Mouse (Mus musculus): ENCODE data around the gene Pkm. TPM values are rescaled to one million over a fixed set of nuclear protein-coding genes. Genes with fewer than 3 reads are reported as not detected.

Pkm gene
- polyA plus RNA-seq, 1 experiment from 2014 or later, result 1,041 TPM

DNA sequence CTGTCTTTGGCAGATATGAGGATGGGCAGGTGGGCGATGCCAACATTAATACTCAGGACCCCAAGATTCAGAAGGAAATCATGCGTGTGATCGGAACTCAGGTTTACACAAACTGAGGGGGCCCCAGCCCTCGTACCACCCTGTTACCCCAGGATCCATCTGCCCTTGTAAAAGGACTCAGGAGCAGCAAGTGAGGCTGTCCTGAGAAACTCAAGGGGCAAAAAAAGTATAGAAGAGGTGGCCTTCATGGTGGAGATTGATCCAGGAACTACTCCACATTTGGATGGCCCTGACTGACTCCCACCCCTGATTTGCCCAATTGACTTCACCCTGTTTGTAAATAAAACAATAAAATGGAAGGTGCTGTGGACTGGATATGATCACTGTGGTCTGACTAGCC lies 6.3 kb upstream of the Pkm start:
- DNase-seq, result no peak
- no peaks in the 10 kb centered on the region for H3K27me3 ChIP-seq (ENCODE audit: control insufficient read depth, insufficient read depth, low read length)

DNA sequence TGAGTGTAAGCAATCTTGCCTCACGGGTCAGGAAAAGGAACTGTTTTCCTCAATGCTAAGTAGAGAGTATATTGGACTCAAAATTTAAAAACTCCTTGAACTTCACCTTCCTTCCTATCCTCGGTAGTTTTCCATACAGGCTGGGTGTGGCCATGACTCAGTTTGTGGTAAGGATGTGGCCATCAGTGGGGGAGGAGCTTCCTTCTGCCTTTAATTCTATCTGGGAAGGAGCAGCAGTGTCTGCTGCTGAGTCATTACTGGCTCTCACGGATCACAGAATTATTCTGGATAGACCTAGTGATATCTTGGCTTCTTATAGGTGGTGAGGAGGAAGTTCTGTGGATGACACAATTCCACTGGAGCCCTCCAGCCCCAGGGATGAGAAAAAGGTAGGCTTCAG lies 2.8 kb upstream of the Pkm start:
- Histone ChIP-seq H3K9ac (replicated peaks; ENCODE audit: low read length) (no peak overlapping the region), H3K27ac (replicated peaks; ENCODE audit: low read depth, low read length) (no peak overlapping the region), H3K4me1 (ENCODE audit: control insufficient read depth, insufficient read depth, low read length) (peaks cover 8% of the 10 kb centered on the region), H3K27me3 (ENCODE audit: control insufficient read depth, insufficient read depth, low read length) (no peaks in the 10 kb centered on the region), H3K4me3 (replicated peaks; ENCODE audit: low read depth, low read length) (no peak overlapping the region), H3K4me2 (ENCODE audit: low read length) (no peak overlapping the region), H3K36me3 (ENCODE audit: control insufficient read depth, insufficient read depth, low read length) (peaks cover 39% of the 10 kb centered on the region), H3K9me3 (ENCODE audit: control insufficient read depth, low read length) (no peaks in the 10 kb centered on the region)
- no peak for ATAC-seq (ENCODE audit: low FRiP score, low TSS enrichment)
- 46% methylated on average over 3 of the region's 3 CpGs for whole genome bisulfite sequencing
- no peak for DNase-seq

More for the DNA sequence above, 6.3 kb upstream of the Pkm start:
- Histone ChIP-seq H3K4me2 (ENCODE audit: low read length) (no peak overlapping the region), H3K4me1 (ENCODE audit: control insufficient read depth, insufficient read depth, low read length) (no peaks in the 10 kb centered on the region), H3K4me3 (replicated peaks; ENCODE audit: low read depth, low read length) (no peak overlapping the region), H3K9me3 (ENCODE audit: control insufficient read depth, low read length) (no peaks in the 10 kb centered on the region), H3K27ac (replicated peaks; ENCODE audit: low read depth, low read length) (no peak overlapping the region), H3K9ac (replicated peaks; ENCODE audit: low read length) (no peak overlapping the region), H3K36me3 (ENCODE audit: control insufficient read depth, insufficient read depth, low read length) (peaks cover 65% of the 10 kb centered on the region)
- ATAC-seq (ENCODE audit: low FRiP score, low TSS enrichment), result no peak
- 96% methylated on average over 4 of the region's 4 CpGs for WGBS

DNA sequence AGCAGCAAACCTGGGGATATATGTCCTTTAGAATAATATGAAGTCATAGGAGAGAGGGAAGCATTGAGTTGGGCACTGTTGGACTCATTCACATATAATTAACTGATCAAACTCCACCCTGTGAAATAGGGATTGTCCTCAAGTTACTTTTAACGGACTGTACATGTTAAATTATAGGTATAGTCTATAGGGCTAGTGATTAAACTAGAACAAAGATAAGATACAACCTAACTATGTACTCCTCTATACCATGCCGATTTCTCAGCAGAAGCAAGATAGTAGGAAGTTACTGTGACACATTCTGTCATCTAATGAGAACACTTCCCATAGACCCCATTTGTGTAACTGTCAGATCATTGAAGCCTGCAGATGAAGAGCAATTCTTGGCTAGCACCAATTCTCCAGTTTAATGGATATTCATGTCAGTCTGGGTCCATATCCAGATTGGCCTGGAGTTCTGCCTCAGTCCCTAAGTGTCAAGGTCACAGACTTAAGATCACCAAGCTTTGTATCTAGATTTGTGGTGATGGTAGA lies 1.7 kb upstream of the Pkm start:
- 93% methylated on average over 2 of the region's 2 CpGs for WGBS

DNA sequence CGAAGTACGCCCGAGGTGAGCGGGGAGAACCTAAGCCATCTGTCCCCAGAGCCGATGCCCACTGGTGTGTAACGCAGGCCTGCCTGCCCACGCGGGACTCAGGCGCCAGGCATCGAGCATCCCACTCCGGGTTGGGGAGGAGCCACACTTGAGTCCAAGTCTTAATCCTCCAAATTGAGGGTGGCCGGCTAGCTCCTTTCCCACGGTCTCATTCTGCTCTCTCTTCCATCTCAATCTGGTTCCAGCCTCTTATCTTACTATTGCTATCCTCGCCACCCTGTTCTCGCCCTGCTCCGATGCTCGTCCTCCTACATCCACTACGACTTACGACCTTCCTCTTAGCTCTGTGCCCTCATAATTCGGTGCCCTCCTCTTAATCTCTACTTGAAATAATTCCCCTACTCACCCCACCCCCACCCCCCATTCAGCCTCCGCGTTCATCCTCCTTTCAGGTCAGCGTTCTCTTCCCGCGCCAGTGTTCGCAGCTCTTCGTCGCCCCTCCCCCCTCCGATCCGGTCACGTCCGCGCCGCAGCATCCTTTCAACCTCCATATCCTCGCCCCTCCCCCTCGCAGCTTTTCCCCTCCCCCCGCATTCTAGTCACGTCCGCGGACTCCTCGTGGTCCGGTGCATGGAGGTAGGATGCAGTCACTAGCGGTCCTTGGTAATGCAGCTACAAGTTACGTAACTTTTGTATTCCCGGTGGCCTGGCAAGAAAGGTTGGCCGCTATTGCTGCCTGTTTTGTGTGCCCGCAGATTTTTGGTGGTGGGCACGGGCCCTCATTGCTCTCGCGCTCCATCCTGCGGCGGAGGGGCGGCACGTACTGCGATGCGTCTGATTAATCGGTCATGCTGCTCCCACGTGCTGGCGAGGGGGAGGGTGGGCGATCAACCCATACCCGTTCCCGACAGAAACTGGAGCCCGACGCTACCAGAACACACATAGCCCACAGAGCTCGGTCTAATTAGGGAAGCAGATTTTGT lies 758 bp downstream of the Pkm start:
- H3K4me2 ChIP-seq (ENCODE audit: low read length), result peak overlapping the region; percentile 62
- under 1% methylated on average over 65 of the region's 65 CpGs for WGBS
- peaks cover 16% of the 10 kb centered on the region for H3K36me3 ChIP-seq (ENCODE audit: control insufficient read depth, insufficient read depth, low read length)
- peak overlapping the region; percentile 98 for H3K27ac ChIP-seq (replicated peaks; ENCODE audit: low read depth, low read length)
- H3K9ac ChIP-seq (replicated peaks; ENCODE audit: low read length), result peak overlapping the region; percentile 86
- peaks cover 43% of the 10 kb centered on the region for H3K4me1 ChIP-seq (ENCODE audit: control insufficient read depth, insufficient read depth, low read length)
- no peaks in the 10 kb centered on the region for H3K9me3 ChIP-seq (ENCODE audit: control insufficient read depth, low read length)
- DNase-seq (peak; percentile 96), ATAC-seq (ENCODE audit: low FRiP score, low TSS enrichment) (peak; percentile 72)
- peak overlapping the region; percentile 82 for H3K4me3 ChIP-seq (replicated peaks; ENCODE audit: low read depth, low read length)
- no peaks in the 10 kb centered on the region for H3K27me3 ChIP-seq (ENCODE audit: control insufficient read depth, insufficient read depth, low read length)

More for the DNA sequence above, 1.7 kb upstream of the Pkm start:
- DNase-seq, result no peak
- Histone ChIP-seq H3K4me2 (ENCODE audit: low read length) (no peak overlapping the region), H3K27ac (replicated peaks; ENCODE audit: low read depth, low read length) (no peak overlapping the region), H3K27me3 (ENCODE audit: control insufficient read depth, insufficient read depth, low read length) (no peaks in the 10 kb centered on the region), H3K36me3 (ENCODE audit: control insufficient read depth, insufficient read depth, low read length) (peaks cover 27% of the 10 kb centered on the region), H3K9me3 (ENCODE audit: control insufficient read depth, low read length) (no peaks in the 10 kb centered on the region), H3K4me1 (ENCODE audit: control insufficient read depth, insufficient read depth, low read length) (peaks cover 19% of the 10 kb centered on the region), H3K4me3 (replicated peaks; ENCODE audit: low read depth, low read length) (no peak overlapping the region), H3K9ac (replicated peaks; ENCODE audit: low read length) (no peak overlapping the region)
- ATAC-seq (ENCODE audit: low FRiP score, low TSS enrichment), result no peak

DNA sequence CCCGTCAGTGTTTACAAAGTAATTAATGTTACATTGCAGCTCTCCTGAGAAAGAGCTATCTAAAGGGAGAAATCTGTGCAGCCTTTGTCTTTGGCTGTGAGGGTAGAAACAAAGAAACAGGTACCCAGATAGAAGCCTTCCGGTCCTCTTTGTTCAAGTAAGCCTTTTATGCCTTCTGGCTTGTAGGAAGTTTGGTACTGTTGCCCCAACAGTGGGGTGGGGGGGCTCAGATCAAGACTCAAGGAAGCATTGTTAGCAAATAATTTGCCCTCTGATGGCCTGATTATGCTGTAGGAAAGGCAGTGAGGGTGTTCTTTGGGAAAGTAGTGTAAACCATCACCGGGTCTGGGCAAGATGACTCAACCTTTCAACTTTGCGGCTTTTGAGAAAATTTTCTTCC lies 2.0 kb downstream of the Pkm start:
- Histone ChIP-seq H3K4me2 (ENCODE audit: low read length) (peak overlapping the region; percentile 62), H3K27me3 (ENCODE audit: control insufficient read depth, insufficient read depth, low read length) (no peaks in the 10 kb centered on the region), H3K4me1 (ENCODE audit: control insufficient read depth, insufficient read depth, low read length) (peaks cover 45% of the 10 kb centered on the region), H3K9ac (replicated peaks; ENCODE audit: low read length) (peak overlapping the region; percentile 86), H3K36me3 (ENCODE audit: control insufficient read depth, insufficient read depth, low read length) (peaks cover 21% of the 10 kb centered on the region), H3K4me3 (replicated peaks; ENCODE audit: low read depth, low read length) (peak overlapping the region; percentile 82), H3K9me3 (ENCODE audit: control insufficient read depth, low read length) (no peaks in the 10 kb centered on the region), H3K27ac (replicated peaks; ENCODE audit: low read depth, low read length) (peak overlapping the region; percentile 98)
- WGBS, result 2% methylated on average over 4 of the region's 4 CpGs
- ATAC-seq (ENCODE audit: low FRiP score, low TSS enrichment), result no peak
- DNase-seq, result peak; percentile 43

DNA sequence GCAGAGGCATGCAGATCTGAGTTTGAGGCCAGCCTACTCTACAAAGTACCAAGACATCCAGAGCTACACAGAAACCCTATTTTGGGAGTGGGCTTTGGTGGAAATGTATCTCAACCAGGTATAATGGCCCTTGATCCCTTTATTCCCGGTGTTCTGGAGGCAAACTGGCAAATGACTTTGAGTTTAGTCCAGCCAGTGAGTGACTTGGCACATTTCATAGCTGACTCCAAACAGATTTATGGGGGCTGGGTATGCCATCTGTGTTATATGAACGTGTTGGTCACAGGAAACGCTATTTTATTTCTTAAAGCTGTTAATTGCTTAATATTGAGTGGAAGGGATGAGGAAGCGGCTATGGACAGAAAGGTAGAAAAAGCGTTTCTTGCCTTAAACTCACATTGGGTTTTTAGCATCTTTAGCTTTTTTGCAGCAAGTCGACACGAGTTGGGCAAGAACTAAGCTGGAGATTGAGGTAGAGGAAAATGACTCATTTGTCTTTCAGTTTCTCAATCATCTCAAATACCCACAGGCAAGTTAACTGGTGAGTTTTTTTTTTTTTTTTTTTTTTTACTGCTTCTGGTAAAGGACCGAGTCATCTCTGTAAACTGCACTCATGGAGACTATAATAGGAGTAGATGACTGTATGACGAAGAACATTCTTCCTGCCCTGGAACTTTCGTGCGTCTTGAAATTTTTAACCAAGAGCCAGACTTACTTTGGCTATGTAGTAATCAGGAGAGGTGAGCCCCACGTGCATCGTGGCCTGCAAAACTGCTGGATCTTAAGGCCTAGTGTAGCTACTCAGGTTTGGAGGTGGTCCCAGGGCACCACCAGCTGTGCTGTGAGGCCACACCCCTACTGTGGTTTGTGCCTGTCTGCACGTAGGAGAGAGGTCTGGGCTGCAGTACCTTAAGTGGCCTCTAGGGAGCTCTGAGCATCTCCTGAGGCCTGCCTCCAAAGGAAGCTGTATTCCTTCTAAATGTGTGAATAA lies 3.2 kb downstream of the Pkm start:
- ATAC-seq (ENCODE audit: low FRiP score, low TSS enrichment) (no peak), DNase-seq (peak; percentile 89)
- Histone ChIP-seq H3K4me1 (ENCODE audit: control insufficient read depth, insufficient read depth, low read length) (peaks cover 52% of the 10 kb centered on the region), H3K27ac (replicated peaks; ENCODE audit: low read depth, low read length) (peak overlapping the region; percentile 26), H3K9ac (replicated peaks; ENCODE audit: low read length) (peak overlapping the region; percentile 86; the same call in 1 of the 2 replicates), H3K27me3 (ENCODE audit: control insufficient read depth, insufficient read depth, low read length) (no peaks in the 10 kb centered on the region), H3K4me3 (replicated peaks; ENCODE audit: low read depth, low read length) (peak overlapping the region; percentile 82), H3K4me2 (ENCODE audit: low read length) (peak overlapping the region; percentile 62), H3K9me3 (ENCODE audit: control insufficient read depth, low read length) (no peaks in the 10 kb centered on the region), H3K36me3 (ENCODE audit: control insufficient read depth, insufficient read depth, low read length) (peaks cover 31% of the 10 kb centered on the region)
- 27% methylated on average over 14 of the region's 14 CpGs for WGBS

DNA sequence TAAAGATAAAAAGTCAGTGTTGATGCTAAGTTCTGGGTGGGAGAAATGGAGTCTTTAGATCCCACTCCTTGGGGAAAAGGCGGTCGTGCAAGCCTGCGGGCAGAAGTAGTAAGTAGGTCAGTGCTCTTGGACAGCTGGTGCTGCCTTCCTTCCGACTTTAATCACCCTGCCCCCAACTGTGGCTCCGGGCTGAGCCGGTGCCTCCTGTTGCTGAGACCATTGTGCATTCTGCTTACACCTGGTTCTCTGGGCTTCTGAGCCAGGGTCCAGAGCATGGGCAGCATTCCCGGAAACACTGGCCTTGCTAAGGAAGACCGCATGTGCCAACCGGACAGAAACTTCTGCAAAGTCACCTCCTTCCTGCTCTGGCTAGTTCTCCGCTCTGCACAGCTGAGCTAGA lies 4.3 kb downstream of the Pkm start:
- no peak for ATAC-seq (ENCODE audit: low FRiP score, low TSS enrichment)
- DNase-seq, result peak; percentile 32
- Histone ChIP-seq H3K4me1 (ENCODE audit: control insufficient read depth, insufficient read depth, low read length) (peaks cover 50% of the 10 kb centered on the region), H3K4me3 (replicated peaks; ENCODE audit: low read depth, low read length) (no peak overlapping the region), H3K27ac (replicated peaks; ENCODE audit: low read depth, low read length) (peak overlapping the region; percentile 14; the same call in 1 of the 2 replicates), H3K9me3 (ENCODE audit: control insufficient read depth, low read length) (no peaks in the 10 kb centered on the region), H3K4me2 (ENCODE audit: low read length) (peak overlapping the region; percentile 62), H3K9ac (replicated peaks; ENCODE audit: low read length) (no peak overlapping the region), H3K36me3 (ENCODE audit: control insufficient read depth, insufficient read depth, low read length) (peaks cover 39% of the 10 kb centered on the region), H3K27me3 (ENCODE audit: control insufficient read depth, insufficient read depth, low read length) (no peaks in the 10 kb centered on the region)
- WGBS, result 41% methylated on average over 10 of the region's 10 CpGs

DNA sequence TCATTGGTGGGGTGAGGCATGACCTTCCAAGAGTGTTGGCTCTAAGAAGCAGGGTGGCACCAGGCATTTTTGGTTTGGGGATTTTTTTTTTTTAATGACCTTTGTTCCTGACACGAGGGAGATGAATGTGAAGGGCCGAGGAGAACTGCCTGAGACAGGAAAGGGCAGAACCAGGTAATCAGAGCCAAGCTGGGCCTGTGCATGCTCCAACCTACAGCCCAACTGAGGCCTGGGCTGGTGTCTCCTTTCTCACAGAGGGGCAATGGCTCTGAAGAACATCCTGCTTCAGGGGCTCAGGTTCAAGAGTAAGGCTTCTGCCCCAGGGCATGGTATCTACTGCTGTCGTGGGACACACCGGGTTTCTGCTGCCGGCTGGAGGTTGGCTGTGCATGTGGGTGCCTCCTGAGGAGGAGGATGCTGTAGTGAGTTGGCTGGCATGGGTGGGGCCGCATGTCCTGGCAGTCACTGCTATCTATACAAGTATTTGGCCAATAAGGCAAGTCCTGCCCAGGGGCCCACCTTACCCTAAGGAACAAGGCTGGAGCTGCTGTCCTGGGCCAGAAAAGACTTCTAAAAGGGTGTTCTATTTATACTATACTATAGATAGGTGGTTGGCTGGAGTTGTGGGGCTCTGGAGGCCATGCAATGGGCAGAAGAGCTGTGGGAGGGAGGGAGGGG lies 5.3 kb downstream of the Pkm start:
- no peaks in the 10 kb centered on the region for H3K9me3 ChIP-seq (ENCODE audit: control insufficient read depth, low read length)
- H3K27ac ChIP-seq (replicated peaks; ENCODE audit: low read depth, low read length), result no peak overlapping the region
- no peak for DNase-seq
- peaks cover 49% of the 10 kb centered on the region for H3K36me3 ChIP-seq (ENCODE audit: control insufficient read depth, insufficient read depth, low read length)
- H3K4me3 ChIP-seq (replicated peaks; ENCODE audit: low read depth, low read length), result no peak overlapping the region
- no peak for ATAC-seq (ENCODE audit: low FRiP score, low TSS enrichment)
- H3K4me2 ChIP-seq (ENCODE audit: low read length), result peak overlapping the region; percentile 15; the same call in 1 of the 2 replicates
- H3K27me3 ChIP-seq (ENCODE audit: control insufficient read depth, insufficient read depth, low read length), result no peaks in the 10 kb centered on the region
- H3K9ac ChIP-seq (replicated peaks; ENCODE audit: low read length), result 0 out of 2 replicates have a peak overlapping the region, but pooled peaks have one; percentile 3
- 66% methylated on average over 6 of the region's 6 CpGs for WGBS
- H3K4me1 ChIP-seq (ENCODE audit: control insufficient read depth, insufficient read depth, low read length), result peaks cover 46% of the 10 kb centered on the region

Measured in midbrain, embryonic 14.5 days (tissue).